Mouse (Mus musculus) A20 (cell line): Measurements from ENCODE around the gene Ifna4.

ENCODE experiments used
- DNase-seq: peaks from one replicate; pipeline ENCODE4 v3.0.0-alpha.2; 2011; ENCODE audit warnings: low read depth, low spot score

Ifna4 gene

DNA sequence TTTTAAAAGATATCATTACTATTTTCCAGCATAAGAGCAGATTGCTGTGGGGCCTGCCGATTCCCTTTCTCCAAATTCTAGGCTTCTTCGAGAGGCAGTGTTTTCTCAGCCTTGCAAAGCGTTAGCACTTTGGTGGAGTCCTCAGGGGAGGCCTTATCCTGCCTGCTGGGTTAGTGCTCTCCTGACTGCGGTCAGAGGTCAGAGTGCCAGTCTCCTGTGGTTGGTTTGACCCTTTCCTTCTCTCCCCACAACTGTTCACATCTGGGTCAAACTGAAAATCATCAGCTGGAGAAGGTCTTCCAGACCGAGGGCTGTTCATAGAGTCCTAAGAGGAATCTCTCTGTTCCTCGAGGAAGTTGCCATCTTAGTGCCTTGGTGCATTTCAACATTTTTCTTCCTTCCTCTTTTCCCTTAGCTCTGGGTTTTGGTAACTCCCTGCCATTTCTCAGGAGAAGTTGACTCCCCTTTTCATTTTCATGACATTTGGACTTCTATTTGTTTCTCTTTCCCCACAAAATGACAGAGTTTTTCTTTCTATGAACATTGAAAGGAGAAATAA lies 23.4 kb downstream of the Ifna4 start:
- DNase-seq: no peak

DNA sequence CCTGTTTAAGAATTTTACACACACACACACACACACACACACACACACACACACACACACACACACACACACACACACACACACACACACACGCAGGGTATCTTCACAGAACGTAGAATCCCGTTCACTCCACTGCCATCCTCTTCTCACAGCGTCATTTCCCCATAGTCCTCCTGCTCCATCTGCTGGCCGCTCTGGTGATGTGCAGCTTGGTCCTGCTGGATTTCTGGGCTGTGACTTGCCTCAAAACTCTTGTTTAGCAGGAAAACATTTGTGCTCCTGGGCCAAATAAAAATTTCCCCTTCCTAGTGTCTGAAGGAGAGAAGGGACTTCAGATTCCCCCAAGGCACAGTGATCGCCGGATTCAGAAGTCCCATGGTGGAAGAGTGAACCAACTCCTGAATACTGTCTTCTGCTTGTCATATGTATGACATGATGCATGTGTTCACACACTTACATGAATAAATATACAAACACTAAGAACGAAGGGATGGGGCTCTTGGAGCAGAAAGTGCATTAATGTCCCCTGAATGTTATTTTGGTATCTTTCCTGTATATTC lies 25.8 kb downstream of the Ifna4 start:
- DNase-seq: peak; percentile 80

DNA sequence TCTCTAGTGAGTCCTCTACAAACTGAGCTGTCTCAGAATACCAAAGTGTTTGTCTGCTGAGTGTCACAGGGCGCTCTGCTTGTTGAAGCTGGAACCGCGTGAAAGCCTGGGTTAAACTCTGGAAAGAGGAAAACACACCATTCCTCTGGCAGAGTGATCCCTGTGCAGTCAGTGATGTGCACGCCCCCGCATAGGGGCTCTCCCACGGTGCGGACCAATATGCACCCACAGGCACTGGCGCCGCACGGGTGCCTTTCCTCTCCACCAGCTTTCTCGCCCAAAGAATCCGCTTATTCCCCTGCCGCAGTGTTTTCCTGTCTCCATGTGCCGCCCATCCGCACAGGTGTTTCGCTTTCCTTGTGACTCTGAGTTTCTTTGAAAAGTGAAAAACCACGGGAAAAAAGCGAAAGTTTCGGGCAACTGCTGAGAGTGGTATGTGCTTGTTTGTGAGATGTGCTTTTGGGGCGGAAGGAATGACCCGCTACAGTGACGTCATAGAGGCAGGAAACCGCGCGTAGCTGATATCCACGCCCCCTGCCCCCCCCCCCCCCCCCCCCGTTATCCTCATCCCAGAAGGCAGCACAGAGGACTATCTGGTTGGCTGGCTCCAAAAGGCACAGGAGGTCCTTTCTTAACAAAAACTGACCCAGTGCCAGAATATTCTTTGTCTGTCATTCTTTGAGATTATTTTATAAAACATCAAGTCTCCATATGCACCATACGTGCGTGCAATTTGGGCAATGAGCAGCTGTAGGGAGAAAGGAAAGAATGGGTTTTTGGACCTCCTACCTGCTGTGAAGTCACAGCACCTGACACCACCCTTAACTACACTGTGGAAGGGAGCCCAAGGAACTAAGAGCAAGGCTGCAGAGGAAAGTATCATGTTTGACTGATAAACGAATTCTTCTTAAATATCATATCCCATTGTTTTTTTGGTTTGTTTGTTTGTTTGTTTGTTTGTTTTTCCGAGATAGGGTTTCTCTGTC lies 26.6 kb downstream of the Ifna4 start:
- DNase-seq: peak; percentile 61

DNA sequence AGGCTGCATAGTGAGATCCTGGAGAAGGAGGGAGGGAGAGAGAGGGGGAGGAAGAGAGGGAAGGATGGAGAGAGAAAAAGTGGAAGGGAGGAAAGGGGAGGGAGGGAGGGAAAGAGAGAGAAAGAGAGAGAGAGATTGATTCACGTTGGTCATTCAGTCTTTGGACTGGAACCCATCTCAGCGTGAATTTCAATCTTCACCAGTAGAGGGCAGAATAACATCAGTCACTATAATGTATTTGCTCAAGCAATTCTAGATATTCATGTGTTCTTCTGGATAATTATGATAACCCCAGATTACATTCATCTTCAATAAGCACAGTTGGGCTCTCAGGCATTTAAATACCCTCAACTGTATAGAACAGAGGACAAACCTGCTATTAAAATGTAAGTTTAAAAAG lies 31.0 kb downstream of the Ifna4 start:
- DNase-seq: peak; percentile 52

DNA sequence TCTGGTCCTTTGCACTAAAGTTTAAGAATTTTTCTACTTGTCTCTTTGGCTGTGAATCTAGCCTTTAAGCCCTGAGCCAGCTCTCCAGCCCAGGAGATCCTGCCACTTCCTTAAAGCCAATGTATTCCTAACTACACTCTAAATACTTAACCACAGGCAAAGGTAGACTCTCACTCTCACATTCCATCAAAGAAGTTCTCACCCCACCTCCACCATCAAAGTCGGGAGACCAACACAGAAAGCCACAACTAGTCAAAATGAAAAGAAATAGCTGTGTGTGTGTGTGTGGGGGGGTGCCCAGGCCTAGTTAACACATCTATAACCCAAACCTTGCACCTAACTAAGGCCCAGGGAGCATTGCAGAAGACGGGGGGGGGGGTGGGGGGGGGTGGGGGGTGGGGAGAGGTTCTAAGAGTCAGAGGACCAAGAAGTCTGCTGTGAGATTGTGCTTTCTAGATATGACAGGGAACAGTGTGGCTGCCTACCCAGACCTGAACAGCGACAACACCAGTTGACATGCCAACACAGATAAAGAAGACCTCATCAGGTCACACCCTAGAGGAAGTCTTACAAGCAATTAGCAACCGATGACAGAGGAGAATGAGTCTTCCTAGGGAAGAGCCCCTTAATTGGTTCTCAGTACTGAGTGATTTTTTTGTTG lies 33.9 kb downstream of the Ifna4 start:
- no peak for DNase-seq

DNA sequence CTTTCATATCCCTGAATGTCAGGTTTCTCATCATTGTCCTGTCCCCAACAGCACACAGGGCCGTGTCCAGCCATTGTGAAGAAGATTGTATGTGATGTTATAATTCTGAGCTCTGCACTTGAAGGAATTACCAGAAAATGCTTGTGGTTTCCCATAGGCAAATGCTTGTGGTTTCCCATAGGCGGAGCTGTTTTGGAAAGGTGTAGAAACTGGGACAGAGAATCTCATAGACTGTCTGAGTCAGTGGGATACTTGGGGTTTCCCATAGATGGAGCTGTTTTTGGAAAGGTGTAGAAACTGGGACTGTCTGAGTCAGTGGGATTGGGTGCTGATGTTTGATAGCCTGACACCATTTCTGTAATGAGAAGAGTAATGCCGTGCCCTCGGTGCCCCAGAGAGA lies 34.9 kb downstream of the Ifna4 start:
- DNase-seq: no peak

DNA sequence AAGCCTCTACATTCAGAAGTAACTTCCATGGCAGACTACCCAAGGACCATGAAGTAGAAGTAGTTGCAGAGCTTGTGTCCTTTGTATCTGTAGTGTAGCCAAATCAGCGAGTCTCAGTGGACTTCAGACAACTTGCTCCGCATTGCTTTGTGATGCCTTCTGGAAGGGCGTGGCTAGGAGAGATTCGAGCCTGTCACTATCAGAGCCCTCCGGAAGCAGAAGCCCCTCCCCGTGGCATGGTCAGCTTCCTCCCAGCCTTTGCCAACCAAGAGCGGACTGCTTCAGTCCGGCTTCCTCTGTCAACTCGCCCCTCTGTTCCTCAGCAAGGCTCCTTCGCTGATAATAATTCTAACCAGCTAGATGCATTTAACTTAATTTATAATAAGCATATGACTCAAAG lies 36.6 kb downstream of the Ifna4 start:
- DNase-seq: no peak

DNA sequence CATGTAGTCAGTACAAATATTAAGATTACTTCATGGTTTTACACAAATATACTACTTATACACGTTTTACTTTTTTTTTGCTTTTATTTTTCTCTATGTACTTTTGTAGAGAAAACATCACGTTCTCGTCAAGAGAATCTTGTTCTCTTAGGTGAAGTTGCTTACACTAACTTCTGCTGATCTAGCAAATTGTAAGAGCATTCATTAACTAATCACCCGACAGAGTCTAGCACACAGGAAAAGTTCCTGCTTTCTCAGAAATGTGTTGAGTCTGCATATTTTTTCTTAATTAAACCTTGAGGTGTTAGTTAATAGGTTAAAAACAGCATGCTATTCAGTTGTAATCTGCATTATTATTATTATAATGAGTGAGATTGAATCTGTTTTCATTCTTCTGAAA lies 37.1 kb downstream of the Ifna4 start:
- DNase-seq: no peak

DNA sequence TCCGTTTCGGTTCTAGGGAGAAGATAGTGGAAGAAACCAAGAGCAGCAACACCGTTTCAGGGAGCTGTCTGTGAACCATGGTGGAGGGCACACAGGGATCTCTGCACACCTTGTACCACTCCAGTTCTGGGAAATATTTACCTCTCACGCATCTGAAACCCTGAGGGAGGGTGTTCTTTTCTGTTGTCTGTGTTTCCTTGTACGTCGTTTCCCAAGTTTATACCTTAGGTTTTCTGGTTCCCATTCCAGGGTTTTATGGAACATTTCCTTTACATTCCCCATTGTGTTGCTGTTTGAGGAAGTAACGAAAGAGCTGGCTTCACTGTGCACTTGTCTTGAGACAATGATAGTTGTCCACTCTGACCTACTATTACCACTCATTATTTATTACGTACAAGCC lies 38.4 kb downstream of the Ifna4 start, which contains the start of gene Ifne:
Gene Ifne, minus strand, starts transcription at position 101 of the 400 bp plus-strand sequence.
- no peak for DNase-seq

DNA sequence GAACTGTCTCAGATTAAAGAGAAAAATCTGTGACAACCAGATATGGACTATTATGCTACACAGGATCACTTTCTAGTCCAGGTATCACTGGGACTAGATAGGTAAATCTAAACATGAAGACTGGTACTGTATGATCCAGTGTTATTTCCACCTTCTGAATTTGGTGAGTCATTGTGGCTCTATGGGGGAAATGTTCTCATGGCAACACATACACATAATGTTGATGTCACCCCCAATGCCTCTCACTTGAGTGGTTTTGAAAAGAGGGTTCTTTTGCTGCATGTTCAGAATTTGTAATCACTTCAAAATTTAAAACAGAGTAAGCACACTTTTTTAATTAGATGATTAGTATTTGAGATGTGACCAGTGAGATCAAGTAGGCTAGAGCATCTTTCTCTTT lies 46.6 kb downstream of the Ifna4 start:
- no peak for DNase-seq
